Mouse (Mus musculus) megakaryocyte progenitor cell, adult 5-6 weeks (primary cell): ENCODE data around the gene Enah. TPM values are rescaled to one million over a fixed set of nuclear protein-coding genes. Genes with fewer than 3 reads are reported as not detected.

ENCODE experiments used
- ATAC-seq: replicated peaks from 2 replicates; pipeline ENCODE4 v1.8.0; 2016; ENCODE audit warnings: mild to moderate bottlenecking, moderate TSS enrichment, inconsistent platforms; ENCODE audit not compliant: poor library complexity
- total RNA-seq, 2 experiments: library from RNA; stranded (forward) in 1 of 2; stranded (reverse) in 1 of 2; fragments of 157-497, 149-512 nt in 1 of 2; fragments of 200-1000 nt in 1 of 2; gene quantifications; 2 replicates each; pipeline versions ENCODE4 v1.2.3 to v1.2.4; 2015 to 2017

The Enah gene
- total RNA-seq, 2 experiments from 2014 or later, result 3.3 to 4.1 TPM

DNA sequence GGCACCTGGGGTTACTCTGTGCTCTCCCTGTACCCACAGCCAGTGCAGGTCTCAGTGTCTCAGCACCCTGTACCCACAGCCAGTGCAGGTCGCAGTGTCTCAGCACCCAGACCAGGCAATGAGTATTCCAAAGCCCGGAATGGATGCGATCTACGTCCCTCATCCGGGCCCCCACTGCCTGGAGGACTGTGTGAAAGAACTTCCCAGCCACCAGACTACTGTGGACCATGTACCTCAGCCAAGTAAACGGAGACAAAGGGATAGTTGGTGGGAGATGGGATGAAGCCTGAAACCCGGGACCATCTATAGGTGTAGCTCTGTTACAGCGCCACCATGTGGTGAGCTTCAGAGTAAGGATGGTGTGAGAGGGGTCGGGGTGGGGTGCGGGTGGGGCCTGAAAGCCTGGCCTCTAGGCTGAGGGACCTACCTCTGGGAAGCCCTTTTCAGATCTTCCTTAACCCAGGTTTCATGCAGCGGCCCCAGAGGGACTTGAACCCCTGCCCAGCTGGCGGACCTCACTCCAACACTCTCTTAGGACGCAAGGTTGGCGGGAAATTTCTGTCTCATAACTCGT, 139.0 kb downstream of the Enah start:
- ATAC-seq, result no peak

DNA sequence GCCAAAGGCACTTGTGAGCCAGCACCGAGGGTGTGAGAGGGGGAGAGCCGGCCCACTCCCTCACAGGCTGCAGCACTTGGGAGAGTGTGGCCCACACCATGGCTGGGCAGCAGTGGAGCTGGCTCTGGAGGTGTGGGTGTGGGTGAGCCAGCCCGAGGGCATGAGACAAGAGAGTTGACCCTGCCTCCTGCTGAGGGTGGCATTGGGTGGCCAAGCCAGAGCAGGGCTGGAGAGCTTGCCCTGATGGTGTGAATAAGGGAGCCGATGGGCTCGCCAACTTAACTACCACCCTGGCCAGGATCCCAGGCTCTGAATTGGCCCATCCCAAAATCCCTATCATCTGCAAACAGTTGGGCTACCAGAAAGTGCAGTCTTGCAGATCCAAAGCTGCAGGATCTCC, 141.4 kb downstream of the Enah start:
- no peak for ATAC-seq

DNA sequence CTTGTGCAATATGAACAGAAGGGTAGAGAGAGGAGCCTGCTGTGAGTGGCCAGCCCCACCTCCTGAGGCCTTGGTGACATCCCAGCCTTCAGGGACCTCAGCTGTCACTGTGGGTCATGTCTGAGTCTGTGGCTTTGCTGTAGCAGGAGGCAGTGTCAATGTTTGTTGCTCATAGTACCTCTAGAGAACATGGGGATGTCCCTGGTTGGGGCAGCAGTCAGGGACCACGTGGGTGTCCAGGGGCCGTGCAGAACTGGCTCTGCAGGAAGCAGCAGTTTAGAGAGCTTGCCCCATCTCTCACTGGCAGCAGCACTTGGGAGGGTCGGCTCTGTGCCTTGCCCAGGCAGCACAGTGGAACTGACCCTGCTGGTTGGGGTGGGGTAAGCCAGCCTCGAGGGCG, 142.7 kb downstream of the Enah start:
- peak; percentile 38 for ATAC-seq

DNA sequence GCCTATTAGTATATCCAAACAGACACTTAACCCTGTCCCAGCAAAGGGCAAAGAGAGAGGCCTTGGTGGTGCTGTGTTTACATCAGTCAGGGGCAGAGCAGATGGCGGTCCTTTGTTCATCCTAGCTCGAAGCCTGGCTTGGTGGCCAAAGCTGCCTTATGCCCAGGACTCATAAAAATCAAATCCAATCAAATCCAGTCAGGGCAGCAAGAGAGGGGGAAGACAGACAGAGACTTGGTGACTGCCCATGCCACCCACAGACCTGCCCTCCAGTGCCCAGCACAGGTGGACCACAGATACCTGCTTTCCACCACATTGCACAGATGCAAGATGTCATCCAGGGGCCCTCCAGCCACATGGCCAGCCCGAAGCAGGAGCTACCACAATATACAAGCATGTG, 143.1 kb downstream of the Enah start:
- no peak for ATAC-seq

DNA sequence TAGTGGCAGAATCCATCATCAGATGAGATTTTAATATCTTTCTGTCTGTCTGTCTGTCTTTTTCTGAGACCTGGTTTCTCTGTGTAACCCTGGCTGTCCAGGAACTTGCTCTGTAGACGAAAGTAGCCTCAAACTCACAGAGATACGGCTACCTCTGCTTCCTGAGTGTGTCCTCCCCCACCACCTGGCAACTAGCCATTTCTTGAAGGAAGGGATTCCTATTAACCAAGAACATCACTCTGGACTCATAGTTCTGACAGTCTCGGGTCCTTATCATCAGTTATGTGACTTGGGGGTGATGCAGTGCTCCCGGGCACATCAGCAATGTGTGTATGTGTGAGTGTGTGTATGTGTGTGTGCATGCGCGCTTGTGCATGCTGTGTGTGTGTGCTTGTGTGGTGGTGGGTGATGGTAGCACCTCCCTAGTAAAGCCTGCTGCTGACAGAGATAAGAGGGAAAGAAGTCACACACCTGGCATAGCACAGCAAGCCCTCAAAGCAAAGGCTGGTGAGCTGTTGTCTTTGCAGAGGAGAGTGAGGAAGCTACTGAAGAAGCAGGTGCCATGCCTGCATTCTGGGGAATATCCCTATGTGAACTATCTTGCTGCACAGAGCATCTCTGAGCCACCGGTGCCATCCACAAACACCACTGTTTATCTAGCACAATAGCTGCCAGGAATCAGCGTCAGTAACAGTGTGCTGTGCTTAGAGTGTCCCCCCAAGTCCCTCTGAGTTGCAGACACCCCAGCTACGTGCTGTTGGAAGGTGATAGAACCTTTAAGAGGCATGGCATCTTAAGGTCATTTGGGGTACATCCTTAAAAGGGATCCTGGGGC, 146.5 kb downstream of the Enah start:
- ATAC-seq, result peak; percentile 40

DNA sequence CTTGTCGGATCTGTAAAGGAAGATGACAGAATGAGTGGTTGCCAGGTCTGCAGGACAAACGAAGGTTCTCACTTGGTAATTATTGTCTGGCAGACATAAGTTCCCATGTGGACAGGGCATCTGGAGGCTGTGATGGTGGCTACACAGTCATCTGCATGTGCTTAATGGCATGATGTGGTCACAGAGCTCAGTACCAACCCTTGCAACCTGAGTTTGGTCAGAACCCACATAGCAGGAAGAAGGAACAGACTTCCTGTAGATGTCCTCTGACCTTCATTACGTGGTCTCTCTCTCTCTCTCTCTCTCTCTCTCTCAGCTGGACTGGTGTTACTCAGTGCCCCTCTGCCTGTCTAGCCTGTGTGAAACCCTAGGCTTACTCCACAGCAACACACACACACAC, 147.2 kb downstream of the Enah start:
- peak; percentile 54 for ATAC-seq

DNA sequence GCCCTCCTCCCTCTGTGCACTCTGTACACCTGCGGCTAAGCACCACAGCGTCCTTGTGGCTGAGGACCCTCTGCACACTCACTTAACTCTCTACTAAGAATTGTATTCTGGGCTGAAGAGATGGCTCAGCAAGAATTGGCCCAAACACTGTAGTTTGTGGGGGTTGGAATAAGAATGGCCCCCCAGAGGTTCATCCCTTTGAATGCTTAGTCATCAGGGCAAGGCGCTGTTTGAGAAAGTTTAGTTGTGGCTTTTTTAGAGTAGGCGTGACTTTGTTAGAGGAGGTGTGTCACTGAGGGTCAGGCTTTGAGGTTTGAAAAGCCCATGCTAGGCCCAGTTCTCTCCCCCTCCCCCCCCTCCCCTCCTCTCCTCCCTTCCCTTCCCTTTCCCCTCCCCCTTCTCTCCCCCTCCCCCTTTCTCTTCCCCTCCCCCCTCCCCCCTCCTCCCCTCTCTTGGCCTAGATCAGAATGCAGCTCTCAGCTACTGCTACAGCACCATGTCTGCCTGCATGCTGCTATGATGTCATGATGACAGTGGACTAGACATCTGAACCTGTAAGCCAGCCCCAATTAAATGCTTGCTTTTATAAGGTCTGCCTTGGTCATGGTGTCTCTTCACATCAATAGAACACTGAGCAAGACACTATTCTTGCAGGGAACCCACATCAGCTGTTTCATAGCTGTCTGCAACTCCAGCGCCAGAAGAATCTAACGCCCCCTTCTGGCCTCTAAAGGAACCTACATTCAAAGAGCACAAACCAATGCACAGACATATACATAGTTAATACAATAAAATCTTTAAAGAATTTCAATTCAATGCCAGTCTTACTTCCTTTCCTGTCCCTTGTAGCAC, 153.1 kb downstream of the Enah start:
- ATAC-seq, result peak; percentile 40

DNA sequence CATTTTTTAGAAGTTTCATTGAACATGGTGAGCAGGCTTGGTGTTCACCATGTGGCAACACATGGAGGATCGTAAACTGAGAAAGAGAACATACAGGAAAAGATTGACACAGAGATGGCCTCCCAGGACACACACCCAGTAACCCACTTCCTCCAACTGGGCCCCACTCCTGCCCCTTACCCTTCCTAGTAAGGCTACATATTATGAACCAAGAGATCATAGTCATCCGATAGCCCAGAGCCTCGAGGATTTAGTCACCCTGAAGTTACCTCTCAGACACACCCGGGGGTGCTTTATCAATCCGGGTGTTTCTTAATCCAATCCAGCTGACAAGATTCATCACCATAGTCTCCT, 153.9 kb downstream of the Enah start:
- ATAC-seq, result peak; percentile 32

DNA sequence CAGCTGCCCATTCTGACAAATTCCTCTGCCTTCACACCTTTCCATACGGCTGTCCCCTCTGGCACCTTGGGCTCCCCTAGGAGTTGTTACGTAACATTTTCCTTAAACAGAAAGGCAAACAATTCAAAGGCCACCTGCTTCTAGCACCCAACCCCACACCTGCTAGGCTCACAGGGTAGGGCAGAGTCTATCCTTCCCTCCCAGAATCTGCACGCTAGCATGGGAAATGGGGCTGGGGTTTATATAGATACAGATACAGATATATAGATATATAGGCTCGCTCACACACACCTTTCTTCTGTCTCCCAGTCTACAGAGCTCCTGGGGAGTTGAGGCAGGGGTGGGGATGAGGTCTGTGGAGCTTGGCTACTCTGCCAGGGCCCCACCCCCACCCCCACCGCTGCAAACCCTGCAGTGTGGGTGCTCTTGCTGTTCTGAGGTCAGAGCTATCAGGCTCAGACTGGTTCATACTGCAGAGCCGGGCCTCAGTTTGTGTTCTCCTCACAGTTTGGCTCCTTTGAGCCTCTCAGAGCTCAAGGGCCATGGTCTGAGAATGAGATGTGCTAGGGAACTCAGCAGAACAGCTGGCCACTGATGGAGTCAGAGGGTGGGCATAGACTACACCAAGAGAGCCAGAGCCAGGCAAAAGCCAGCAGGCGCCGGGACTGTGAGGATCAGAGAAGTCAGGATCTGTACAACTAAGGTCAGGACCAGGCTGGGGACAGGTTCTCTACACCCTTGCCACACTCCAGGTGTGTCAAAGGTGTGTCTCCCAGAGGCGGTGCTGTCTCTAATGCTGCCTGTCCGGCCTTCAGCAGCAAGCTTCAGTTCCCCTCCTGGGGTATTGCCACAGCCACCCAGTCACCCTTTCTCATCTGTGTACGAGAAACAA, 154.6 kb downstream of the Enah start:
- no peak for ATAC-seq

DNA sequence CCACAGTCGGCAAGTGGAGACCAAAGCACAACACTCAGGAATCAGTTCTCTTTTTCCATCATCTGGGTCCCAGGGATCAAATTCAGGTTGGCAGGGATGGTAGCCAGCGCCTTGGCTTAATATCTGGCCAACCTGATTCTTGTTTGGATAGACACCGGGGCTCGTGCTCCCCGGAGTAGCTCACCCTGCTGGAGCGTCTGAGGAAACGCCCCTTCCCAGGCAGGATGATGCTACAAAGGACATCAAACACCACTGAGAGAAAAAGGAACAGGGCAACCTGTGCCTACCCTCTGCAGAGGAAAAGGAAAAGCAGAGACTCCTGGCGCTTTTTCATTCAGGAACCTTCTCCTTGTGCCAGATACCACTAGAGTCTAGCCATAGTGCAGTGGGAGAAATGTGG, 156.4 kb downstream of the Enah start:
- ATAC-seq, result no peak

DNA sequence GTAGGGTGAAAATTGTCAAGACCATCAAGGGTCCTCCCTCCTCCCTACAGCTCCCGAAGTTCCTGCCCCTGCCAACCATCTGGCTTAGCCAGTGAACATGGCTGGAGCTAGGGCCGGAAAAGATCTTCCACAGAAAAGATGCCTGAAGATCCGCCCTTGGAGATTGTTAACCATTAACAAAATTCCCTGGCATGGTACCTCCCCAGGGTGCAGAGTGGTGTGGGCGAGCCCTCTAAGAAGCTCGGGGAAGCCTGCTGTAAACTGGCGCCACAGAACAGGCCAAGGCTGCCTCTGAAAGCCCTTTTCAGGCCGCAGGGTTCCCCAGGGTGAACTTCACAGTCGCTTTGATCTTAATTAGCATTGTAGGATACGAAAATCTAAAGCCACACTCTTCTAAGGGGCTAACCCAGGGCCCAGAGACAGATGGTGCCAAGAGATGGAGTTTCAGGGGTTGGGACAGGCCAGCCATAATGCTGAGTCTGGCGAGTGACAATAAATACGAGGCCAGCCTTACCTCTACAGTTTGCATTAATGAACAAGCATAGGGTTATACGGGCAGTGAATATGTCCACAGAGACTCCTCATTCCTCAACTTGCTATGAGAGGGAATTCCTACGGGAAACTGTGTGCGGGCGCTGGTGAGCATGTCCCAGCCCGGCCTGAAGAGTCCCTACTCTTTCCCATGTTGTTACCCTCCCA, 157.0 kb downstream of the Enah start:
- no peak for ATAC-seq

DNA sequence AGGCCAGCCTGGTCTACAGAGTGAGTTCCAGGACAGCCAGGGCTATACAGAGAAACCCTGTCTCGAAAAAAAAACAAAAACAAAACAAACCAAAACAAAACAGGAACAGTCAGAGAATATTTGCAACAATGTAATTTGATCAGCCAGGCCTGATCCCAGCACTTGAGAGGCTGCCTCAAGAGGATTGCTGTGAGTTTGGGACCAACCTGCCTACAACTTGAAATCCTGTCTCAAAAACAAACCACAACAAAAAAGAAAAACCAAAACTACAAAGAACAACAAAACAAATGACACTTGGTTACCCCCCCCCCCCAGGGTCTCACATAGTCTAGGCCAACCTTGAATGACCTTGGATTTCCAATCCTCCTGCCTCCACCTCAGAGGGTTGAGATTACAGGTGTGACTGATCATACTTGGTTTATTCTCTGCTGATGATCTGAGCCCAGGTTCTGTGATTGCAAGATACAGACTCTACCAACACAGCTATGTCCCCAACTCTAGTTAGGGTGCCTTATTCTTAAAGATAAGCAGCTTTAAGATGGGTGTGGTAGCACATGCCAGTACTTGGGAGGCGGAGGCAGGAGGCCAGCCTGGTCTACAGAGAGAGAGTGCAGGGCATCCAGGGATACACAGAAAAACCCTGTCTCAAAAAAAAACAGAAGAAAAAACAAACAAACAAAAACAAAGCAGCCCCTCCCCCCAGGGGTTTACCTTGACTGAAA, 158.4 kb downstream of the Enah start:
- peak; percentile 56 for ATAC-seq

DNA sequence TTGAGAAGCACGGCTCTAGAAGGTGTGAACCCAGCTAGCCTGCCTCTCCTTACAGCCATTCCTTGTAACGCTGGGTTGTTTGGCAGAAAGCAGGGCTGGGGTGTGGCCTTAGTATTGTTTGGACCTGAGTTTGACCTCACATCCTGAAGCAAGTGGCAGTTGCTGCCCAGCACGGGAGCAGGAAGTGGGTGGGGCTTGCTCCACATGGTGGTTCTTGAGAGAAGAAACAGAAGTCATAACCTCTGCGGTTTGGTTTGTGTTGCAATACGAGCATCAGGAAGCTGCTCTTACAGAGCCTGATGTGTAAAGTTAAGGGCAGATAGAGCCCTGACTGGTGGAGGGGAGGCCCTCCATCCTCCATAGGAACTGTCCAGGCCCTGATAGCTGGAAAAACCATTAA, 159.1 kb downstream of the Enah start:
- ATAC-seq, result peak; percentile 88

DNA sequence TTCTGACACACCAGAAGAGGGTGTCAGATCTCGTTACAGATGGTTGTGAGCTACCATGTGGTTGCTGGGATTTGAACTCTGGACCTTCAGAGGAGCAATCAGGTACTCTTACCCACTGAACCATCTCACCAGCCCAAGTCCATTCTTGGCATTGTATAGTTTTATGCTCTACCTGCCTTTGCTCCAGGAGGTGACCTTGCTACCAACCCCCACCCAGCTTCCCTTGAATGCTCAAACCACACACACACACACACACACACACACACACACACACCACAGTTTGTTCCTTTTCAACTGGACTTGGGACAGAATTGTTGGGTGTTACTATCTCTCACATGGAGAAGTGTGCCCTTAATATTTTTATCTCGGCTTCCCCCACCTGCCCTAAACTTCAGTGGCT, 163.5 kb downstream of the Enah start:
- ATAC-seq, result no peak

DNA sequence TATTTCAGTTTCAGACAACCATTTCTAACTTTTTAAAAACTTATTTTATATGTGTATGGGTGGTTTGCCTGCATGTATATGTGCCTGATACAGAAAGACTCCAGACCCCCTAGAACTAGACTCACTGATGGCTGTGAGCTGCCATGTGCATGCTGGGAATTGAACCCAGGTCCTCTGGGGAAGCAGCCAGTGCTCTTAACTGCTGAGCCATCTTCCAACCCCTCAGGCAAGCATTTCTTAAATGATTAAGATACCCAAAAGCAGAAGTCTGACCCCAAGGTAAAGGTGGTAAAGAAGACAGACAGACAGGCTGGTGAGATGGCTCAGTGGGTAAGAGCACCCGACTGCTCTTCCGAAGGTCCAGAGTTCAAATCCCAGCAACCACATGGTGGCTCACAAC, 165.0 kb downstream of the Enah start:
- no peak for ATAC-seq

DNA sequence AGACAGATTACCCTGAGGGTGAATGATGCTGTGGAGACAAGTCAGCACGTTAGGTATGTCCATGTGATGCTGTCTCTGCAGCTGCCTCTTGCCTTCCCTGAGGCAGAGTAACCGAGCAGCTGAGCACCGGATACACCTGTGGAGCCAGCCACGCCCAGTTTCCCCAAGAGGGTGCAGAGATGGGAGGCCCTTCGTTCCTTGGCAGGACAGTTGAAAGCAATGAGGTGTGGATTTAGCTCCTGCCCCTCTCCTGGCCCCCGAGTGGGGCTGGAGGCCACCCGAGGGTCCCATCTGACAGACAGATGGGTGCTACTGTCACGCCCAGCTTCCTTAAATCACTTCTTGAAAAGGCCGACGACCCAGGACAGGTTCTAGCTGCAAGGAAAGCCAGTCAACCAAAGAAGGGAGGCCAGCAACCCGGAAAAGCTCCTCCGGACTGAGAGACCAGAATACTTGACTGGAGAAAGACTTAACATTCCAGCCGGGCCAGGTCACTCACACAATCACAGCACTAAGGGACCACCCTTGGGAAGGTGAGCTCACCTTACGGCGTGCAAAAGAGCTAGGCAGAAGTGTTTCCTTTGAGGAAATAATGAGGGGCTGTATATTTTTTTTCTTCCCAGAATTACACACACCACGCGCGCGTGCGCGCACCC, 166.6 kb downstream of the Enah start:
- peak; percentile 78 for ATAC-seq

DNA sequence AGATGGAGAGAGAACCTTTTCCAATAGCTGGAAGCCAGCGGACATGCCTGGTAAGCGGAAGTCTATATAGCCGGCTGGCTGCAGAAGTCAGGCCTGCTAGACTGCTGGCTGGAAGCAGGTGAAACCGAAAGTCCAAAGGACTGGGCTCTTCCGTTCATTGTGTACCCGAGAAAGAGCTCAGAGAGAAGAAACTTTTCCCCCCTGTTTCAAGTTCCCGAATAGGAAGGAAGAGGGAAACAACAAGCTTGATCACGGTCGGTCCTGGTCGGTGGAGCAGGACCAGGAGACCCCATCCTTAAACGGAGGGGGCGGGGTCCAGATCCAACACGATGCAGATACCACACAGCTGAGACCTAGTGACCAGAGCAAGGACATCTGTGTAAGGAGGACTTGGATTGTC, 167.3 kb downstream of the Enah start:
- ATAC-seq, result peak; percentile 64

DNA sequence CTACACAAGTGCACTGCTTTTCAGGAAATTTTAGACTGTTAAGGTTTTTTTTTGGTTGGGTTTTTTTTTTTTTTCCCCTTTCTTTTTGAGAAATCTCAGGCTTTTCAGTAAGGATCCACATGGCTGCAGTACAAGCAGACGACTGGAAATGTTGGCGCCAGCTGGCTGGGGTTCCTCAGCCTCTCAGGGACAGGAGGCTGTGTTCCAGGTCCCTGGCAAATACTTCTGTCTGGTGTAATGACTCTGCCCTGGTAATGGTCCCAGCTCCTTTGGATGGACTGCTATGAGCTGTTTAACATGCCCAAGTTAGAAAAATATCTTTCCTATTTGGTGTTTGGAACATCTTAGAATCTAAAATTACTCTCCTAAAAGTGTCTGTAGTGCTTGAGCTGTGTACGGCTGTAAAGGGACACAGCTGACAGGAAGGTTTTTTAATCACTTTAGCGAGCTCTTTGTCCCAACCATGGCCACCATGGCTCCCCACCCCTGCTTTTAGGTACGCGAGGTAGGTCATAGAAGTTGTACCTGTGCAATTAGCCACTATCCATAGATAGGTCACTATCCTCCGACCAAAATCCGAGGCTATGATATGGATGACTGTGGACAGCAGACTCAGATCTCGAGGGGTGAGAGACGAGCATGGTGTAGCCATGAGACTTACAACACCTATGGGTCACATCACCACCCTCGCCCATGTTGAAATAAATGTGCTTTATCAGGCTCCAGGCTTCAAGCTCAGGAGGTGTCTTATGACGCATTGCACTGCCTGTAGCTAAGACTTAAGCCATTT, 168.1 kb downstream of the Enah start:
- peak; percentile 13 for ATAC-seq
